Mouse (Mus musculus): Measurements from ENCODE around the gene Dpp10. TPM values are rescaled to one million over a fixed set of nuclear protein-coding genes. Genes with fewer than 3 reads are reported as not detected.

Gene Dpp10
- polyA plus RNA-seq, 1 experiment from 2014 or later = 0.38 TPM

DNA sequence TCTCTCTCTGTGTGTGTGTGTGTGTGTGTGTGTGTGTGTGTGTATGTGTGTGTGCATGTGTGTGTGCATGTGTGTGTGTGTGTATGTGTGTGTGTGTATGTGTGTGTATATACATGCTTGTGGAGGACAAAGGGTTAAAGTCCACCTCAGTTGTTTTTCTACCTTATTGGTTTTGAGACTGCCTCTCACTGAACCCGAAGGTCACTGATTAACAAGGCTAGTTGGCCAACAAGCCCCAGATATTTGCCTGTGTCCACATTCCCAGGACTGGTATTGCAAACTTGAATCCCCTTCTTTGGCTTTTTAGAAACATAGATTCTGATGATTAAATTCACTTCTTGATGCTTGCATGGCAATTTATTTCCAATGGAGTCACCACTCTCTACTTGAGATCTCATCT is 577.6 kb downstream of the Dpp10 start:
- no peak for TF ChIP-seq CTCF (IDR thresholded peaks at IDR 0.05; ENCODE audit: low read depth)
- Histone ChIP-seq H3K27me3 (replicated peaks; ENCODE audit: control insufficient read depth, insufficient read depth, low read length) (no peaks in the 10 kb centered on the region), H3K27ac (ENCODE audit: low read depth, low read length) (no peak overlapping the region), H3K9me3 (ENCODE audit: control insufficient read depth) (no peaks in the 10 kb centered on the region), H3K9ac (ENCODE audit: low read depth, low read length) (no peak overlapping the region), H3K4me3 (ENCODE audit: low read depth, low read length) (no peak overlapping the region), H3K36me3 (ENCODE audit: control insufficient read depth, insufficient read depth) (no peaks in the 10 kb centered on the region), H3K4me2 (replicated peaks; ENCODE audit: low read depth) (no peak overlapping the region), H3K4me1 (replicated peaks; ENCODE audit: control insufficient read depth, insufficient read depth, low read length) (no peaks in the 10 kb centered on the region)
- ATAC-seq = no peak
- WGBS = 35% methylated on average over 1 of the region's 1 CpGs

DNA sequence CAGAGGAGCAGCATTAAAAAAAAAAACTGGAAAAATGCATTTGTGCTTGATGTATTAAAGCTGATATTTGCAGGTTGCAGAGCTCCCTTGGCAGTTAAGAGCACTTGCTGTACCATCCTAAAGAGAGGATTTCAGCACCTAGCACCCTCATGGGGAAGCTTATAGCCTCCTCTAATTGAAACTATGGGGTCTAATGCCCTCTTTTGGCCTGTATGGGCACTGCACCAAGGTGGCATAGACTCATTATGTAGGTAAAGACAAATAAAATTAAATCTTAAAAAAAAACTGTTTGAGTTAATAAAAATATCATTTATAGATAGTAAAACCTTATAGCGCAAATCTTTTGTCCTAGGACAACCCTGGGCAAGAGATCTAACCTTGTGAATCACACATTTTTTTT is 631.2 kb downstream of the Dpp10 start:
- TF ChIP-seq CTCF (IDR thresholded peaks at IDR 0.05; ENCODE audit: low read depth) = 0 out of 2 replicates have a peak, but pooled peaks have one; percentile 20
- Histone ChIP-seq H3K27ac (ENCODE audit: low read depth, low read length) (no peak overlapping the region), H3K4me2 (replicated peaks; ENCODE audit: low read depth) (no peak overlapping the region), H3K9me3 (ENCODE audit: control insufficient read depth) (no peaks in the 10 kb centered on the region), H3K36me3 (ENCODE audit: control insufficient read depth, insufficient read depth) (no peaks in the 10 kb centered on the region), H3K4me3 (ENCODE audit: low read depth, low read length) (no peak overlapping the region), H3K4me1 (replicated peaks; ENCODE audit: control insufficient read depth, insufficient read depth, low read length) (no peaks in the 10 kb centered on the region), H3K9ac (ENCODE audit: low read depth, low read length) (no peak overlapping the region), H3K27me3 (replicated peaks; ENCODE audit: control insufficient read depth, insufficient read depth, low read length) (no peaks in the 10 kb centered on the region)
- ATAC-seq = no peak
- 53% methylated on average over 1 of the region's 1 CpGs for WGBS

DNA sequence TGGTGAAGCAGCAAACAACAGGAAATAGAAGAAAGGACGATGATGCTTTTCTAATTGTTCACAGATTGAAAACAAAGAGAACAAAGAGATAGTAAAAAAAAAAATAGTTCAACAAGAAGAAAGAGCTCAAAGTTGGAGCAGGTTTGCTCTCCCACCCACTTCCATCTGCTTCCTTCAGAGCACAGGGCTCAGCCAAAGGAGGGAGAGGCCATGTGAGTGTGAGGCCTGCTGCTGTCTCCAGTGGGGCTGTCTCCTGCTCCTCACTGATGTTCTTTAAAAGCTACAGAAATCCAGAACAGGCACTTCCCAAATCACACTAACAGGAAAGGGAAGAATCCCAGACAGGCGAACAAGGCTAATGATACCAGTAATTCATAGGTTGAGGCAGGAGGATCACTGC is 694.1 kb downstream of the Dpp10 start:
- H3K27me3 ChIP-seq (replicated peaks; ENCODE audit: control insufficient read depth, insufficient read depth, low read length) = no peaks in the 10 kb centered on the region
- no peak overlapping the region for H3K9ac ChIP-seq (ENCODE audit: low read depth, low read length)
- H3K36me3 ChIP-seq (ENCODE audit: control insufficient read depth, insufficient read depth) = no peaks in the 10 kb centered on the region
- no peak overlapping the region for H3K4me3 ChIP-seq (ENCODE audit: low read depth, low read length)
- H3K4me1 ChIP-seq (replicated peaks; ENCODE audit: control insufficient read depth, insufficient read depth, low read length) = no peaks in the 10 kb centered on the region
- TF ChIP-seq CTCF (IDR thresholded peaks at IDR 0.05; ENCODE audit: low read depth) = no peak
- no peak overlapping the region for H3K27ac ChIP-seq (ENCODE audit: low read depth, low read length)
- no peak for ATAC-seq
- no peak overlapping the region for H3K4me2 ChIP-seq (replicated peaks; ENCODE audit: low read depth)
- H3K9me3 ChIP-seq (ENCODE audit: control insufficient read depth) = no peaks in the 10 kb centered on the region
- WGBS = 76% methylated on average over 2 of the region's 2 CpGs

DNA sequence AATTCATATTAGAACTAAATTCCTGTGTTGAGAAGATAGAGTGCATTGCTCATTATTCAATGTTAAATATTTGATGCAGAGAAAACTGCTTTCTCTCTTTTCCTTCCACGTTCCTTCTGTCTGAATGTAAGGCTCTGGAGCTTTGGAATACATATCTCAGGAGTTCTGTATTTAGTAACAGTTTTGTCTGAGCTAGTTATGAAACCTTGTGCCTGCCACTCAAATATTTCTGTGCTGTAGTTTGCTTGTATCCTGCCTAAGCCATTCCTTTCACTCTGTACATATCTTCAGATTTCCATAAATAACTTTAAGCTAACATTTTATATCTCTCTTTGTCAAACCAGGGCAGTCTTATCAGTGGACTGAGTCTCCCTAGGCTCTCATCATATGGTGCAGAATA is 707.5 kb downstream of the Dpp10 start:
- Histone ChIP-seq H3K27me3 (replicated peaks; ENCODE audit: control insufficient read depth, insufficient read depth, low read length) (no peaks in the 10 kb centered on the region), H3K36me3 (ENCODE audit: control insufficient read depth, insufficient read depth) (no peaks in the 10 kb centered on the region), H3K4me2 (replicated peaks; ENCODE audit: low read depth) (no peak overlapping the region), H3K4me1 (replicated peaks; ENCODE audit: control insufficient read depth, insufficient read depth, low read length) (no peaks in the 10 kb centered on the region), H3K9ac (ENCODE audit: low read depth, low read length) (no peak overlapping the region), H3K9me3 (ENCODE audit: control insufficient read depth) (no peaks in the 10 kb centered on the region), H3K27ac (ENCODE audit: low read depth, low read length) (no peak overlapping the region), H3K4me3 (ENCODE audit: low read depth, low read length) (no peak overlapping the region)
- ATAC-seq = no peak
- 73% methylated on average over 1 of the region's 1 CpGs for WGBS
- no peak for TF ChIP-seq CTCF (IDR thresholded peaks at IDR 0.05; ENCODE audit: low read depth)

DNA sequence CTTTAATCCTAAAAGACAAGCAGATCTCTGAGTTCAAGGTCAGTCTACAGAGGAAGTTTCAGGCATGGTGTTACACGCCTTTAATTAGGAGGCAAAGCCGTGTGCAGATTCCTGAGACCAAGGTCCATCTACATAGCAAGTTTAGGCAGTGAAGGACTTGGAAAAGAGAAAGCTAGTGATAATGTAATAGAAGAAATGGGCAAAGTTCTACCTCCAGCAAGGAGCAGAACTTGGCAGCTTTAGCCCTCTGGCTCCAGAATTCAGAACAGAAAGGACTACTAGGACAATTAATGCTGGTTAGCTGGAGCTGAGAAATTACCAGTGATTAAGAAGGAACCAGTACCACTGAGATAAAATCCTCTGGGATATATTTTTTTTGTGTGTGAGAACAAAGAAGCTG is 728.5 kb downstream of the Dpp10 start:
- no peak overlapping the region for H3K4me3 ChIP-seq (ENCODE audit: low read depth, low read length)
- H3K9ac ChIP-seq (ENCODE audit: low read depth, low read length) = no peak overlapping the region
- no peaks in the 10 kb centered on the region for H3K36me3 ChIP-seq (ENCODE audit: control insufficient read depth, insufficient read depth)
- H3K9me3 ChIP-seq (ENCODE audit: control insufficient read depth) = no peaks in the 10 kb centered on the region
- no peaks in the 10 kb centered on the region for H3K27me3 ChIP-seq (replicated peaks; ENCODE audit: control insufficient read depth, insufficient read depth, low read length)
- no peak for ATAC-seq
- no peaks in the 10 kb centered on the region for H3K4me1 ChIP-seq (replicated peaks; ENCODE audit: control insufficient read depth, insufficient read depth, low read length)
- 61% methylated on average over 2 of the region's 2 CpGs for WGBS
- TF ChIP-seq CTCF (IDR thresholded peaks at IDR 0.05; ENCODE audit: low read depth) = no peak
- H3K4me2 ChIP-seq (replicated peaks; ENCODE audit: low read depth) = no peak overlapping the region
- no peak overlapping the region for H3K27ac ChIP-seq (ENCODE audit: low read depth, low read length)
